In the genomic region with DNA sequence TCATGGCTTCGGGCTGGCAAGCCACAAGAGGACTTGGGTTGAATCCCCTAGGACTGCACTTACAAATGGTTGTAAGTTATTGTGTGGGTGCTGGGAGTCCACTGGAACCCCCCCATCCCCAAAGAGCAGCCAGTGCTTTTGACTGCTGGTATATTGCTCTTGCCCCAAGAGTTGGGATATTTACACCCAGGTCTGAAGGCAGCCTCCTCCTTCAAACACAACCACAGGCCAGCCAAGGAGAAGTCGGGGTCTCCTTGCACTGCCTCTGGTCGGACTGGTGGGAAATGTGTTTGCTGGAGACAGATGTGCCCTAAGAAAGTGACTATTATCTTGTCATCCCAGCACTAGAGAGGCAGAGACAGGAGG, we compare ENCODE assay signal across 9 mouse cellular contexts. TPM values are rescaled to one million over a fixed set of nuclear protein-coding genes. Genes with fewer than 3 reads are reported as not detected.
DNase-seq lines count a peak whose midpoint lies in the region; ATAC-seq and TF ChIP-seq lines count a peak whose summit lies in the region.
"Had no signal": no experiment of that assay in that cellular context is flagged by ENCODE, and none has a peak within 500 bp of the region (broad histone marks: within the 10 kb centered on the region; RNA-seq: fewer than 3 reads in every experiment).

No protein-coding gene starts in this region.

- peak; percentile 7 for DNase-seq in adrenal gland, postnatal 14 days
- no peak for DNase-seq in adrenal gland, adult (ENCODE audit: inconsistent age in 2 of 2, low spot score in 1 of 2)
- no peak for DNase-seq in liver, adult 2 months (ENCODE audit: extremely low read depth, low read depth, low spot score)
- DNase-seq in liver: no peak
- no peak for DNase-seq in gastrocnemius, postnatal 10 days
- DNase-seq in left cerebral cortex, postnatal 4 days: no peak
- DNase-seq: cerebellum, adult 8-10 months had no signal

- no peak for TF ChIP-seq POLR2A in liver, adult 2 months (IDR thresholded peaks at IDR 0.05; ENCODE audit: extremely low read depth, insufficient read depth, low read length)
- no peak for TF ChIP-seq POLR2A in myocyte (IDR thresholded peaks at IDR 0.05; ENCODE audit: insufficient read length, low read depth)

- H3K9me3 ChIP-seq in hindbrain, embryonic 13.5 days: no peaks in the 10 kb centered on the region

- H3K4me3 ChIP-seq in liver, adult 2 months (ENCODE audit: insufficient read depth, low read depth, low read length): no peak overlapping the region
- H3K4me3 ChIP-seq in hindbrain, embryonic 13.5 days: no peak overlapping the region
- H3K4me3 ChIP-seq in myocyte: peak overlapping the region; percentile 20

- TF ChIP-seq CTCF in liver, adult 2 months (IDR thresholded peaks at IDR 0.05; ENCODE audit: low read depth, low read length): no peak

- 88% methylated on average over 3 of the region's 3 CpGs for WGBS in liver, adult 2 months
- 77% methylated on average over 3 of the region's 3 CpGs for WGBS in hindbrain, embryonic 13.5 days

- no peak for ATAC-seq in hindbrain, embryonic 13.5 days (ENCODE audit: low FRiP score)

- H3K4me1 ChIP-seq in liver, adult 2 months (ENCODE audit: control insufficient read depth, insufficient read depth, low read length): peaks cover 25% of the 10 kb centered on the region
- peaks cover 76% of the 10 kb centered on the region for H3K4me1 ChIP-seq in hindbrain, embryonic 13.5 days (replicated peaks)

- intact Hi-C loops in left cerebral cortex, postnatal 4 days (cut with DNase I): no loop called here

- no peak overlapping the region for H3K4me2 ChIP-seq in hindbrain, embryonic 13.5 days
- peak overlapping the region; percentile 100 for H3K4me2 ChIP-seq in myocyte (ENCODE audit: low read depth)

- H3K9ac ChIP-seq in liver, adult 2 months (ENCODE audit: low read depth, low read length): no peak overlapping the region
- peak overlapping the region; percentile 29; the same call in 1 of the 2 replicates for H3K9ac ChIP-seq in hindbrain, embryonic 13.5 days

- no peak overlapping the region for H3ac ChIP-seq in myocyte (ENCODE audit: control insufficient read depth, insufficient read length)

- 0 out of 2 replicates have a peak overlapping the region, but pooled peaks have one; percentile 80 for H3K27ac ChIP-seq in liver, adult 2 months (replicated peaks; ENCODE audit: insufficient read depth, low read depth, low read length)
- H3K27ac ChIP-seq in hindbrain, embryonic 13.5 days: 0 out of 2 replicates have a peak overlapping the region, but pooled peaks have one; percentile 94

- no peaks in the 10 kb centered on the region for H3K79me2 ChIP-seq in liver, adult 2 months (ENCODE audit: control insufficient read depth, insufficient read depth, low read length)
- no peaks in the 10 kb centered on the region for H3K79me2 ChIP-seq in myocyte (ENCODE audit: control insufficient read depth, insufficient read depth)

- no peaks in the 10 kb centered on the region for H3K27me3 ChIP-seq in liver, adult 2 months (ENCODE audit: control insufficient read depth, insufficient read depth, low read length)
- 0 out of 2 replicates have a peak, but pooled peaks cover 5% of the 10 kb centered on the region for H3K27me3 ChIP-seq in hindbrain, embryonic 13.5 days
- no peaks in the 10 kb centered on the region for H3K27me3 ChIP-seq in myocyte (ENCODE audit: control insufficient read depth, insufficient read depth, insufficient read length)

- H3K36me3 ChIP-seq in liver, adult 2 months (ENCODE audit: control insufficient read depth, insufficient read depth, low read length): no peaks in the 10 kb centered on the region; the same call in 1 of the 2 replicates
- H3K36me3 ChIP-seq in hindbrain, embryonic 13.5 days: peaks cover 5% of the 10 kb centered on the region
- H3K36me3 ChIP-seq in myocyte (ENCODE audit: control insufficient read depth, insufficient read depth): peaks cover 4% of the 10 kb centered on the region

TF ChIP-seq in myocyte, 11 proteins besides CTCF, POLR2A, EP300 and RAD21:
- TF ChIP-seq SRF (IDR thresholded peaks at IDR 0.05; ENCODE audit: control insufficient read depth, insufficient read length, low read depth): no peak
TF ChIP-seq in myocyte: peak in this region for 0.

RNA-seq across cellular contexts. Expression of a gene that starts 3.6 kb away (rescaled TPM):
- 67.6 and 106 TPM in 2 replicates for total RNA-seq in adrenal gland, postnatal 14 days (2021)
- 19.5 and 25.9 TPM in 2 replicates for total RNA-seq in liver, adult 2 months (2014; rRNA removed)
- 31.8 and 37.0 TPM in 2 replicates for polyA plus RNA-seq in liver, adult 2 months (2012; rRNA removed)
- 364 and 409 TPM in 2 replicates for polyA plus RNA-seq in hindbrain, embryonic 13.5 days (2015; fragmentation: Nextera tagmentation; extraction: Ambion mirVana)
- 54.2 TPM for polyA plus RNA-seq in myocyte (2012; fragmentation: generic; extraction: Trizol)
- 10 to 100 TPM; 84.3 to 88.4 TPM for total RNA-seq in gastrocnemius, postnatal 10 days (2021)
- total RNA-seq in left cerebral cortex, postnatal 4 days (2021): 100 to 1,000 TPM; 211 to 228 TPM

RNA-seq across cellular contexts. Expression of a gene that starts 10.5 kb away (rescaled TPM):
- total RNA-seq in adrenal gland, postnatal 14 days (2021): 8.6 and 9.5 TPM in 2 replicates
- 5.1 and 7.7 TPM in 2 replicates for total RNA-seq in liver, adult 2 months (2014; rRNA removed)
- polyA plus RNA-seq in liver, adult 2 months (2012; rRNA removed): 10.0 and 10.4 TPM in 2 replicates
- polyA plus RNA-seq in hindbrain, embryonic 13.5 days (2015; fragmentation: Nextera tagmentation; extraction: Ambion mirVana): 11.9 and 14.1 TPM in 2 replicates
- polyA plus RNA-seq in myocyte (2012; fragmentation: generic; extraction: Trizol): 23.5 TPM
- 1 to 10 TPM; 3.9 to 5.5 TPM for total RNA-seq in gastrocnemius, postnatal 10 days (2021)
- total RNA-seq in left cerebral cortex, postnatal 4 days (2021): 1 to 10 TPM; 6.0 to 6.1 TPM

RNA-seq across cellular contexts. Expression of a gene that starts 14.2 kb away (rescaled TPM):
- total RNA-seq in adrenal gland, postnatal 14 days (2021): 114 and 140 TPM in 2 replicates
- total RNA-seq in liver, adult 2 months (2014; rRNA removed): 6.9 and 11.6 TPM in 2 replicates
- polyA plus RNA-seq in liver, adult 2 months (2012; rRNA removed): 27.4 and 38.8 TPM in 2 replicates
- 32.4 and 34.7 TPM in 2 replicates for polyA plus RNA-seq in hindbrain, embryonic 13.5 days (2015; fragmentation: Nextera tagmentation; extraction: Ambion mirVana)
- 131 TPM for polyA plus RNA-seq in myocyte (2012; fragmentation: generic; extraction: Trizol)
- 10 to 100 TPM; 34.3 to 62.7 TPM for total RNA-seq in gastrocnemius, postnatal 10 days (2021)
- 100 to 1,000 TPM; 158 to 163 TPM for total RNA-seq in left cerebral cortex, postnatal 4 days (2021)

RNA-seq across cellular contexts. Expression of a gene that starts 17.1 kb away (rescaled TPM):
- 3.1 and 3.9 TPM in 2 replicates for total RNA-seq in adrenal gland, postnatal 14 days (2021)
- under 0.01 and 0.07 TPM in 2 replicates for total RNA-seq in liver, adult 2 months (2014; rRNA removed)
- 0.26 TPM in 2 replicates for polyA plus RNA-seq in liver, adult 2 months (2012; rRNA removed)
- 18.8 and 21.4 TPM in 2 replicates for polyA plus RNA-seq in hindbrain, embryonic 13.5 days (2015; fragmentation: Nextera tagmentation; extraction: Ambion mirVana)
- 3.6 TPM for polyA plus RNA-seq in myocyte (2012; fragmentation: generic; extraction: Trizol)
- 1 to 10 TPM; 1.1 to 1.9 TPM for total RNA-seq in gastrocnemius, postnatal 10 days (2021)
- total RNA-seq in left cerebral cortex, postnatal 4 days (2021): 10 to 100 TPM; 25.5 to 28.6 TPM

RNA-seq across cellular contexts. Expression of a gene that starts 21.6 kb away (rescaled TPM):
- 69.9 and 137 TPM in 2 replicates for total RNA-seq in adrenal gland, postnatal 14 days (2021)
- total RNA-seq in liver, adult 2 months (2014; rRNA removed): 0.47 and 0.55 TPM in 2 replicates
- 1.2 TPM in 2 replicates for polyA plus RNA-seq in liver, adult 2 months (2012; rRNA removed)
- polyA plus RNA-seq in hindbrain, embryonic 13.5 days (2015; fragmentation: Nextera tagmentation; extraction: Ambion mirVana): 57.4 and 59.2 TPM in 2 replicates
- polyA plus RNA-seq in myocyte (2012; fragmentation: generic; extraction: Trizol): 10.0 TPM
- 1 to 10 TPM; 2.3 to 3.2 TPM for total RNA-seq in gastrocnemius, postnatal 10 days (2021)
- 100 to 1,000 TPM; 299 to 316 TPM for total RNA-seq in left cerebral cortex, postnatal 4 days (2021)
